Mouse (Mus musculus): ENCODE measurements at regions not wholly inside any gene's neighbourhood (a gene's known extent, or its start where the extent isn't known, plus 50 kb on each side); places are given as distances from the start of the nearest gene placed in this dataset.
A peak's percentile ranks its signal among the peaks of the same experiment; 100 is the strongest.

GRCm38 (mm10) chr7:70624727-70625642, 258.4 kb upstream of the Nr2f2 start:
- Histone ChIP-seq H3K4me1 (replicated peaks; ENCODE audit: low read depth, low read length) (peaks cover 29% of the 10 kb centered on the region), H3K36me3 (ENCODE audit: insufficient read depth, low read length) (no peaks in the 10 kb centered on the region), H3K9me3 (ENCODE audit: low read length) (no peaks in the 10 kb centered on the region), H3K27me3 (ENCODE audit: insufficient read depth, low read length) (peaks cover 27% of the 10 kb centered on the region), H3K4me3 (replicated peaks; ENCODE audit: low read length) (peak overlapping the region; percentile 63)
- TF ChIP-seq CTCF (conservative IDR thresholded peaks at IDR 0.05; ENCODE audit: low read length) (no peak), POU5F1 (IDR thresholded peaks at IDR 0.05; ENCODE audit: borderline replicate concordance, low read length) (no peak), NANOG (IDR thresholded peaks at IDR 0.05; ENCODE audit: borderline replicate concordance, low read length) (no peak)

- Histone ChIP-seq H3K4me1 (replicated peaks; ENCODE audit: low read depth, low read length) (peaks cover 29% of the 10 kb centered on the region), H3K4me3 (replicated peaks; ENCODE audit: low read length) (peak overlapping the region; percentile 63; the same call in 1 of the 2 replicates), H3K36me3 (ENCODE audit: insufficient read depth, low read length) (no peaks in the 10 kb centered on the region), H3K9me3 (ENCODE audit: low read length) (no peaks in the 10 kb centered on the region), H3K27me3 (ENCODE audit: insufficient read depth, low read length) (peaks cover 33% of the 10 kb centered on the region)
- TF ChIP-seq CTCF (conservative IDR thresholded peaks at IDR 0.05; ENCODE audit: low read length) (no peak), POU5F1 (IDR thresholded peaks at IDR 0.05; ENCODE audit: borderline replicate concordance, low read length) (no peak), NANOG (IDR thresholded peaks at IDR 0.05; ENCODE audit: borderline replicate concordance, low read length) (no peak)
Measured at GRCm38 (mm10) chr7:70624031-70624726, 257.6 kb upstream of the Nr2f2 start.

- no peak overlapping the region for H3K4me3 ChIP-seq (replicated peaks; ENCODE audit: low read length)
- peaks cover 13% of the 10 kb centered on the region for H3K4me1 ChIP-seq (replicated peaks; ENCODE audit: low read depth, low read length)
- no peaks in the 10 kb centered on the region for H3K9me3 ChIP-seq (ENCODE audit: low read length)
- TF ChIP-seq POU5F1 (IDR thresholded peaks at IDR 0.05; ENCODE audit: borderline replicate concordance, low read length) (no peak), NANOG (IDR thresholded peaks at IDR 0.05; ENCODE audit: borderline replicate concordance, low read length) (no peak), CTCF (conservative IDR thresholded peaks at IDR 0.05; ENCODE audit: low read length) (no peak)
- no peaks in the 10 kb centered on the region for H3K36me3 ChIP-seq (ENCODE audit: insufficient read depth, low read length)
- peaks cover 26% of the 10 kb centered on the region for H3K27me3 ChIP-seq (ENCODE audit: insufficient read depth, low read length)
Measured at GRCm38 (mm10) chr7:70619400-70619799, 252.9 kb upstream of the Nr2f2 start.

GRCm38 (mm10) chr7:70618270-70618669, 251.7 kb upstream of the Nr2f2 start:
- TF ChIP-seq POU5F1 (IDR thresholded peaks at IDR 0.05; ENCODE audit: borderline replicate concordance, low read length) = no peak
- no peak for TF ChIP-seq CTCF (conservative IDR thresholded peaks at IDR 0.05; ENCODE audit: low read length)
- TF ChIP-seq NANOG (IDR thresholded peaks at IDR 0.05; ENCODE audit: borderline replicate concordance, low read length) = peak; percentile 74; the same call in 1 of the 2 replicates

GRCm38 (mm10) chr7:70606511-70606910, 240.0 kb upstream of the Nr2f2 start:
- Histone ChIP-seq H3K4me3 (replicated peaks; ENCODE audit: low read length) (no peak overlapping the region), H3K9me3 (ENCODE audit: low read length) (peaks cover 20% of the 10 kb centered on the region; the same call in 1 of the 2 replicates), H3K27me3 (ENCODE audit: insufficient read depth, low read length) (no peaks in the 10 kb centered on the region), H3K4me1 (replicated peaks; ENCODE audit: low read depth, low read length) (peaks cover 29% of the 10 kb centered on the region), H3K36me3 (ENCODE audit: insufficient read depth, low read length) (no peaks in the 10 kb centered on the region)
- TF ChIP-seq CTCF (conservative IDR thresholded peaks at IDR 0.05; ENCODE audit: low read length) (no peak), POU5F1 (IDR thresholded peaks at IDR 0.05; ENCODE audit: borderline replicate concordance, low read length) (no peak), NANOG (IDR thresholded peaks at IDR 0.05; ENCODE audit: borderline replicate concordance, low read length) (no peak)

More at GRCm38 (mm10) chr7:70618270-70618669, 251.7 kb upstream of the Nr2f2 start:
- no peak overlapping the region for H3K4me3 ChIP-seq (replicated peaks; ENCODE audit: low read length)
- peaks cover 26% of the 10 kb centered on the region for H3K27me3 ChIP-seq (ENCODE audit: insufficient read depth, low read length)
- no peaks in the 10 kb centered on the region for H3K36me3 ChIP-seq (ENCODE audit: insufficient read depth, low read length)
- peaks cover 5% of the 10 kb centered on the region for H3K4me1 ChIP-seq (replicated peaks; ENCODE audit: low read depth, low read length)
- H3K9me3 ChIP-seq (ENCODE audit: low read length) = no peaks in the 10 kb centered on the region

GRCm38 (mm10) chr7:70604471-70605174, 238.1 kb upstream of the Nr2f2 start:
- H3K36me3 ChIP-seq (ENCODE audit: insufficient read depth, low read length) = no peaks in the 10 kb centered on the region
- H3K27me3 ChIP-seq (ENCODE audit: insufficient read depth, low read length) = no peaks in the 10 kb centered on the region
- H3K4me1 ChIP-seq (replicated peaks; ENCODE audit: low read depth, low read length) = peaks cover 29% of the 10 kb centered on the region
- H3K4me3 ChIP-seq (replicated peaks; ENCODE audit: low read length) = no peak overlapping the region
- H3K9me3 ChIP-seq (ENCODE audit: low read length) = peaks cover 23% of the 10 kb centered on the region; the same call in 1 of the 2 replicates
- TF ChIP-seq CTCF (conservative IDR thresholded peaks at IDR 0.05; ENCODE audit: low read length) (no peak), POU5F1 (IDR thresholded peaks at IDR 0.05; ENCODE audit: borderline replicate concordance, low read length) (peak; percentile 63; the same call in 1 of the 2 replicates), NANOG (IDR thresholded peaks at IDR 0.05; ENCODE audit: borderline replicate concordance, low read length) (peak; percentile 50; the same call in 1 of the 2 replicates)

- H3K9me3 ChIP-seq (ENCODE audit: low read length) = peaks cover 9% of the 10 kb centered on the region; the same call in 1 of the 2 replicates
- H3K36me3 ChIP-seq (ENCODE audit: insufficient read depth, low read length) = no peaks in the 10 kb centered on the region
- no peak overlapping the region for H3K4me3 ChIP-seq (replicated peaks; ENCODE audit: low read length)
- TF ChIP-seq CTCF (conservative IDR thresholded peaks at IDR 0.05; ENCODE audit: low read length) (no peak), POU5F1 (IDR thresholded peaks at IDR 0.05; ENCODE audit: borderline replicate concordance, low read length) (no peak), NANOG (IDR thresholded peaks at IDR 0.05; ENCODE audit: borderline replicate concordance, low read length) (no peak)
- H3K27me3 ChIP-seq (ENCODE audit: insufficient read depth, low read length) = 0 out of 2 replicates have a peak, but pooled peaks cover 2% of the 10 kb centered on the region
- H3K4me1 ChIP-seq (replicated peaks; ENCODE audit: low read depth, low read length) = peaks cover 11% of the 10 kb centered on the region
Measured at GRCm38 (mm10) chr7:70593027-70593426, 226.5 kb upstream of the Nr2f2 start.

All from E14TG2a.4 (cell line).